Mouse (Mus musculus) midbrain, embryonic 11.5 days (tissue): ENCODE data around the gene Lst1. TPM values are rescaled to one million over a fixed set of nuclear protein-coding genes. Genes with fewer than 3 reads are reported as not detected.

Experiments used
- ATAC-seq: fragments of 200-750 bp; cut with Nextera tagmentation; 2 replicates; pipeline ENCODE4 v1.8.0; 2017; ENCODE audit warnings: moderate TSS enrichment, moderate library complexity; ENCODE audit not compliant: low FRiP score
- DNase-seq: peaks from one replicate; pipeline ENCODE4 v3.0.0; 2015; ENCODE audit warnings: low spot score; ENCODE audit errors: missing footprints
- H3K27ac ChIP-seq: fragments of 300-500 bp; sonication (generic); 2 replicates; pipeline ENCODE4 v1.5.1; 2014; ENCODE audit warnings: low read depth, low read length
- H3K27me3 ChIP-seq: fragments of 300-500 bp; sonication (generic); 2 replicates; pipeline ENCODE4 v1.6.1; 2014; ENCODE audit warnings: mild to moderate bottlenecking, low read length, moderate library complexity, mixed read lengths; ENCODE audit not compliant: control insufficient read depth, insufficient read depth
- H3K36me3 ChIP-seq: fragments of 300-500 bp; sonication (generic); 2 replicates; pipeline ENCODE4 v1.6.1; 2014; ENCODE audit warnings: mild to moderate bottlenecking, low read length, moderate library complexity, mixed read lengths; ENCODE audit not compliant: control insufficient read depth, insufficient read depth
- H3K4me1 ChIP-seq: fragments of 300-500 bp; sonication (generic); 2 replicates; pipeline ENCODE4 v1.6.1; 2014; ENCODE audit warnings: low read length; ENCODE audit not compliant: control insufficient read depth, insufficient read depth
- H3K4me2 ChIP-seq: fragments of 300-500 bp; sonication (generic); 2 replicates; pipeline ENCODE4 v1.6.1; 2014; ENCODE audit warnings: mild to moderate bottlenecking, moderate library complexity
- H3K4me3 ChIP-seq: fragments of 300-500 bp; sonication (generic); 2 replicates; pipeline ENCODE4 v1.5.1; 2014; ENCODE audit warnings: low read depth, low read length
- H3K9ac ChIP-seq: fragments of 300-500 bp; sonication (generic); 2 replicates; pipeline ENCODE4 v1.6.1; 2014; ENCODE audit warnings: low read length
- H3K9me3 ChIP-seq: fragments of 300-500 bp; sonication (generic); 2 replicates; pipeline ENCODE4 v1.6.1; 2016; ENCODE audit warnings: low read length; ENCODE audit not compliant: control insufficient read depth
- WGBS: fragments of 180-500 bp; shearing (Covaris S2); extraction: QIAGEN DNeasy Blood & Tissue Kit; methylation state at CpG from one replicate; pipeline ENCODE4 v1.1.7; 2014; 5-methylcytosine and 5-hydroxymethylcytosine counted together
- polyA plus RNA-seq: library from polyadenylated mRNA; unstranded; fragments of >200 nt; fragmentation: Nextera tagmentation; extraction: Ambion mirVana; gene quantifications from 2 replicates; pipeline ENCODE4 v1.2.1, GENCODE M21; 2014

Gene Lst1
- polyA plus RNA-seq, 1 experiment from 2014 or later: 10.2 TPM

DNA sequence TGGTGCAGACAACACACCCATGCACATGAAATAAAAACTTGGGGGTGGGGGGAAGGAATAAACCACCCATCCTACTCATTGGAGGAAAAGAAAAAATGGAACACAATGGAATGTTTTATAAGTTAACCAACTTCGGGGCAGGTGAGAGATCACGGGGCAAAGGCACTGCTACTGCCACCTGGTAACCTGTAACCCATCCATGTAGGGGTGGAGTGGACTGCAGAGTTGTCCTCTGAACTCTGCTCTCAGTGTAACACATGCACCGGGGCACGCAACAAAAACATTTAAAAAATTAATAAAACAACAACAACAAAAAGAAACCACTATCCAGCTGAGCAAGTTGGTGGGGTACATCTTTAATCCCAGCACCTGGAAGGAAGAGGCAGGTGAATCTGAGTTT lies 36.1 kb downstream of the Lst1 start:
- no peak overlapping the region for H3K9ac ChIP-seq
- ATAC-seq: no peak
- H3K27me3 ChIP-seq: no peaks in the 10 kb centered on the region
- H3K4me3 ChIP-seq: no peak overlapping the region
- no peak overlapping the region for H3K4me2 ChIP-seq
- WGBS: 96% methylated on average over 4 of the region's 4 CpGs
- DNase-seq: no peak
- H3K27ac ChIP-seq: no peak overlapping the region
- H3K9me3 ChIP-seq: no peaks in the 10 kb centered on the region
- H3K36me3 ChIP-seq: peaks cover 67% of the 10 kb centered on the region
- H3K4me1 ChIP-seq: no peaks in the 10 kb centered on the region

DNA sequence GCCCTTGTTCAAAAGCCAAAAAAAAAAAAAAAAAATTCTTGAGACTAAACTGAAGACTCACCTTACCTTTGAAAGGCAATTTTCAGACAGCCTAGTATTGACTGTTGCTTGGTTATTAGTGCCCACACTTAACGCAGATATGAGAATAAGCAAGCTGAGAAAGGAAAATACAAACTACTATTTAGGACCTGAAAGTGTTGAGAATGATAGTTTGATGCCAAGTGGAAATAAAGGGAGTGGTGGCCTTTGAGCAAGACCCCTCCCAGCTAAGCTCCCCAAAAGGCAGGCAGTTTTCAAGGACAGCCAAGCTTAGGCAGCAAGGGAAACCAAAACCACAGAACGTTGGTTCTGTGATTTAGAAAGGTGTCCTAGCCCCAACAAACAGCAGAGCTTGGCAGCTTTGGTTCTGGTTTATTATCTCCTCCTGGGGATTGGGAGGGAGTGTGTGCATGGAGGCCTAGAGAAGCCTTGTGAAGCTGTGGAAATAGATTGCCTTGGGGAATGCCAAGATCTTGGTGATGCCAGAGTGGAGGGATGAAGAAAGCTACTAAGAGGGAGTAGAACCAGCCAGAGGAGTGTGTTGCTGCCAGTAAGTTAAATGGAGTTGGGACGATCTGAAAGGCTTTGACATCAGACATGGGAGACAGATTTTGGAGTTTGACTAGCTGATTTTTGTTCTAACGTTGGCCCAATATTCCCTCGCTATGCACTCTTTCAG lies 40.2 kb downstream of the Lst1 start:
- no peak for DNase-seq

GRCm38 (mm10) chr17:35147348-35147747 lies 40.9 kb downstream of the Lst1 start:
- Histone ChIP-seq H3K4me3 (no peak overlapping the region), H3K36me3 (peaks cover 66% of the 10 kb centered on the region), H3K9ac (no peak overlapping the region), H3K4me2 (no peak overlapping the region), H3K27me3 (no peaks in the 10 kb centered on the region; the same call in 1 of the 2 replicates), H3K27ac (no peak overlapping the region; the same call in 1 of the 2 replicates), H3K4me1 (no peaks in the 10 kb centered on the region), H3K9me3 (no peaks in the 10 kb centered on the region; the same call in 1 of the 2 replicates)
- DNase-seq: peak; percentile 90
- WGBS: 61% methylated on average over 3 of the region's 3 CpGs
- no peak for ATAC-seq

More for the DNA sequence above, 40.2 kb downstream of the Lst1 start:
- Histone ChIP-seq H3K4me1 (no peaks in the 10 kb centered on the region), H3K4me3 (no peak overlapping the region), H3K9me3 (no peaks in the 10 kb centered on the region; the same call in 1 of the 2 replicates), H3K36me3 (peaks cover 66% of the 10 kb centered on the region), H3K27me3 (no peaks in the 10 kb centered on the region; the same call in 1 of the 2 replicates), H3K27ac (no peak overlapping the region), H3K4me2 (no peak overlapping the region), H3K9ac (no peak overlapping the region)
- 72% methylated on average over 5 of the region's 5 CpGs for WGBS
- 0 out of 2 replicates have a peak, but pooled peaks have one; percentile 16 for ATAC-seq

DNA sequence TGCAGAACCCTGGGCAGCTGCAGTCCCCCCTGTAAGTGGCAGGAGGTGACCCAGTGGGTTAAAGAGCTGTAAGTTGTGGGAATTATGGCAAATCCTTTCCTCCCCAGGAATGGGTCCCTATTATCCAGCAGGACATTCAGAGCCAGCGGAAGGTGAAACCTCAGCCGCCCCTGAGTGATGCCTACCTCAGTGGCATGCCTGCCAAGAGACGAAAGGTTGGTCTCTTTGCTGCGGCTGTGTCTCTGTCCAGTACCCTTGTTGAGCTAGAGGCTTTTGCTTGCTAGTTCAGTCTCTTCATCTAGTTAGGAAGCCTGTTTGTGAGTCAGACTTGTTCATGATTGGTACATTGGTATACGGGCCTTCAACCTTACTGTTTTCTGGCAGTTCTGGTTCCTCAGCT lies 42.1 kb downstream of the Lst1 start:
- Histone ChIP-seq H3K27ac (no peak overlapping the region), H3K4me3 (no peak overlapping the region), H3K4me1 (no peaks in the 10 kb centered on the region), H3K4me2 (no peak overlapping the region), H3K27me3 (no peaks in the 10 kb centered on the region; the same call in 1 of the 2 replicates), H3K9me3 (no peaks in the 10 kb centered on the region; the same call in 1 of the 2 replicates), H3K36me3 (peaks cover 66% of the 10 kb centered on the region), H3K9ac (no peak overlapping the region)
- WGBS: 87% methylated on average over 5 of the region's 5 CpGs
- DNase-seq (no peak), ATAC-seq (no peak)

GRCm38 (mm10) chr17:35141971-35142370 lies 46.3 kb downstream of the Lst1 start:
- no peaks in the 10 kb centered on the region; the same call in 1 of the 2 replicates for H3K9me3 ChIP-seq
- H3K27ac ChIP-seq: no peak overlapping the region
- ATAC-seq (no peak), DNase-seq (no peak)
- peaks cover 4% of the 10 kb centered on the region for H3K4me1 ChIP-seq
- no peak overlapping the region for H3K4me2 ChIP-seq
- H3K4me3 ChIP-seq: no peak overlapping the region
- 93% methylated on average over 6 of the region's 6 CpGs for WGBS
- no peaks in the 10 kb centered on the region; the same call in 1 of the 2 replicates for H3K27me3 ChIP-seq
- H3K36me3 ChIP-seq: peaks cover 64% of the 10 kb centered on the region
- H3K9ac ChIP-seq: no peak overlapping the region

DNA sequence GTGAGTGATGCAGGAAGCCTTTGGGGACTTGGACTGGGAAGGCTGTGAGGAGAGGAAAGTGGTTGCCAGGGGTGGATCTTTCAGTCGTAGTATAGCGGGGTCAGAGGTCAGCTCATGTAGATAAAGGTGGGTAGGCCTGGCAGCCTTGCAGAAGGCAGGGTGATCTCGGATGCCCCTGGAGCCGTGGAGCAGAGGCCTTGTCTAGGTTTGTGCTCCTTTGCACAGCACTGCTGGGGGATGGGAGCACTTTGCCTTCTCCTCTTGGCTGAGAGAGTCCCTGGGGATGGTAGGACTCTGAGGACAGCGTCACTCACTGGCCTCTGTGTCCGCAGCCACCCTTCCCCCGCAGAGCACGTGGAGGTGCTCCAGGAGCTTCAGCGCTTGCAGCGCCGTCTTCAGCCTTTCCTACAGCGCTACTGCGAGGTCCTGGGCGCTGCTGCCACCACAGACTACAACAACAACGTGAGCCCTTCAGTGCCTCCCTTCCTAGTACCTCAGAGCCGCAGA lies 47.7 kb downstream of the Lst1 start:
- ATAC-seq (no peak), DNase-seq (no peak)
- Histone ChIP-seq H3K9ac (no peak overlapping the region), H3K4me1 (peaks cover 12% of the 10 kb centered on the region), H3K27me3 (no peaks in the 10 kb centered on the region; the same call in 1 of the 2 replicates), H3K4me3 (no peak overlapping the region), H3K9me3 (no peaks in the 10 kb centered on the region; the same call in 1 of the 2 replicates), H3K27ac (no peak overlapping the region), H3K36me3 (peaks cover 54% of the 10 kb centered on the region), H3K4me2 (no peak overlapping the region)
- 84% methylated on average over 15 of the region's 16 CpGs for WGBS

- Histone ChIP-seq H3K4me3 (no peak overlapping the region), H3K9ac (no peak overlapping the region), H3K27me3 (no peaks in the 10 kb centered on the region; the same call in 1 of the 2 replicates), H3K4me1 (peaks cover 12% of the 10 kb centered on the region), H3K27ac (no peak overlapping the region), H3K36me3 (peaks cover 41% of the 10 kb centered on the region), H3K9me3 (no peaks in the 10 kb centered on the region; the same call in 1 of the 2 replicates), H3K4me2 (no peak overlapping the region)
- ATAC-seq (no peak), DNase-seq (no peak)
- 95% methylated on average over 3 of the region's 3 CpGs for WGBS
These were observed 49.0 kb downstream of the Lst1 start for GRCm38 (mm10) chr17:35139269-35139668.

DNA sequence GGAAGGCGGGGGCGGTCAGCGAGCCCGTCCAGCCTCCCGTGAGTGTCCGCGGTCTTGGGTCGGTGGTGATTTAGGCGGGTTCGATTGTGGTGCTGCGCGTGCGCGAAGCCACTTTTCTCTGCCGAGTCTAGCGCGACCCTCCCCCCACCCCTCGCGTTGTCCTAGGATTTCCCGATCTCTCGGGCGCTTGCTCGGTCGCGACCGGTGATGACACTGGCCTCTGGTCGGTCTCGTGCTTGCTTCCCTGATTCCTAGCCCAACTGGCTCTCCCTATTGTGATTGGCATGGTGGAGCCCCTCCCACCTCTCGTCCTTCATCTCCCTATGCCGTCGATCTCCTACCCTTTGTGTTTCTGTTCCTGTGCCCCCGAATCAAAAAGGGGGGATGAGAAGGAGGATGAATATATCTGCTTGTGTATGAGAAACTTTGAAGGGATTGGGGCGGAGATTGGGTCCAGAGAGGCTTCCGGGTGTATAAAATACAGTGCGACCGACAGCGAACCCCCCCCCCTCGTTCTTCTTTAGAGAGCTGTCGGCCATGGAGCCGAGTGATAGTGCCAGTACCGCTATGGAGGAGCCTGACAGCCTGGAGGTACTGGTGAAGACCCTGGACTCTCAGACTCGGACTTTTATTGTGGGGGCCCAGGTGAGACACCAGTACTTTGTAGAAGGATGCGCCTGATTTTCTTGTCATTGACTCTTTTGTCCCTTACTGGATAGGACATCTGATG lies 52.5 kb downstream of the Lst1 start:
- ATAC-seq (peak; percentile 80), DNase-seq (peak; percentile 91)
- Histone ChIP-seq H3K4me2 (peak overlapping the region; percentile 85), H3K4me3 (peak overlapping the region; percentile 87), H3K4me1 (peaks cover 12% of the 10 kb centered on the region), H3K27me3 (no peaks in the 10 kb centered on the region), H3K9ac (peak overlapping the region; percentile 76), H3K27ac (peak overlapping the region; percentile 91), H3K9me3 (no peaks in the 10 kb centered on the region), H3K36me3 (peaks cover 10% of the 10 kb centered on the region)
- under 1% methylated on average over 43 of the region's 43 CpGs for WGBS
